Mouse (Mus musculus): ENCODE data around the gene Acsl3. TPM values are rescaled to one million over a fixed set of nuclear protein-coding genes. Genes with fewer than 3 reads are reported as not detected.
A peak's percentile ranks its signal among the peaks of the same experiment; 100 is the strongest.

The Acsl3 gene
- polyA plus RNA-seq, 1 experiment from 2014 or later: 88.6 TPM

- no peak for ATAC-seq (ENCODE audit: low FRiP score)
- WGBS: 96% methylated on average over 9 of the region's 9 CpGs
- peaks cover 6% of the 10 kb centered on the region; the same call in 1 of the 2 replicates for H3K36me3 ChIP-seq (ENCODE audit: control insufficient read depth, insufficient read depth, low read length)
These were observed 8.4 kb downstream of the Acsl3 start for GRCm38 (mm10) chr1:78665954-78666499.

GRCm38 (mm10) chr1:78666585-78666984, 9.0 kb downstream of the Acsl3 start:
- DNase-seq (ENCODE audit: low spot score) (no peak), ATAC-seq (ENCODE audit: low FRiP score) (no peak)
- Histone ChIP-seq H3K36me3 (ENCODE audit: control insufficient read depth, insufficient read depth, low read length) (peaks cover 6% of the 10 kb centered on the region; the same call in 1 of the 2 replicates), H3K27me3 (ENCODE audit: control insufficient read depth, insufficient read depth, low read length) (no peaks in the 10 kb centered on the region), H3K9ac (ENCODE audit: low read depth, low read length) (no peak overlapping the region), H3K27ac (ENCODE audit: low read depth, low read length) (no peak overlapping the region), H3K4me3 (ENCODE audit: low read depth, low read length) (no peak overlapping the region), H3K4me1 (replicated peaks; ENCODE audit: control insufficient read depth, insufficient read depth, low read length) (no peaks in the 10 kb centered on the region), H3K9me3 (ENCODE audit: control insufficient read depth, low read length) (no peaks in the 10 kb centered on the region), H3K4me2 (replicated peaks; ENCODE audit: low read depth, low read length) (no peak overlapping the region)
- 98% methylated on average over 1 of the region's 1 CpGs for WGBS

More at GRCm38 (mm10) chr1:78665954-78666499, 8.4 kb downstream of the Acsl3 start:
- Histone ChIP-seq H3K9ac (ENCODE audit: low read depth, low read length) (no peak overlapping the region), H3K27me3 (ENCODE audit: control insufficient read depth, insufficient read depth, low read length) (no peaks in the 10 kb centered on the region), H3K9me3 (ENCODE audit: control insufficient read depth, low read length) (no peaks in the 10 kb centered on the region), H3K4me3 (ENCODE audit: low read depth, low read length) (no peak overlapping the region), H3K4me2 (replicated peaks; ENCODE audit: low read depth, low read length) (no peak overlapping the region), H3K4me1 (replicated peaks; ENCODE audit: control insufficient read depth, insufficient read depth, low read length) (no peaks in the 10 kb centered on the region), H3K27ac (ENCODE audit: low read depth, low read length) (no peak overlapping the region)
- DNase-seq (ENCODE audit: low spot score): no peak

GRCm38 (mm10) chr1:78682291-78682690, 24.7 kb downstream of the Acsl3 start:
- no peak for DNase-seq (ENCODE audit: low spot score)
- Histone ChIP-seq H3K27ac (ENCODE audit: low read depth, low read length) (no peak overlapping the region), H3K9ac (ENCODE audit: low read depth, low read length) (no peak overlapping the region), H3K4me2 (replicated peaks; ENCODE audit: low read depth, low read length) (no peak overlapping the region), H3K4me1 (replicated peaks; ENCODE audit: control insufficient read depth, insufficient read depth, low read length) (no peaks in the 10 kb centered on the region), H3K9me3 (ENCODE audit: control insufficient read depth, low read length) (no peaks in the 10 kb centered on the region), H3K36me3 (ENCODE audit: control insufficient read depth, insufficient read depth, low read length) (no peaks in the 10 kb centered on the region), H3K27me3 (ENCODE audit: control insufficient read depth, insufficient read depth, low read length) (no peaks in the 10 kb centered on the region), H3K4me3 (ENCODE audit: low read depth, low read length) (no peak overlapping the region)
- no peak for ATAC-seq (ENCODE audit: low FRiP score)
- 92% methylated on average over 3 of the region's 3 CpGs for WGBS

- Histone ChIP-seq H3K27me3 (ENCODE audit: control insufficient read depth, insufficient read depth, low read length) (no peaks in the 10 kb centered on the region), H3K36me3 (ENCODE audit: control insufficient read depth, insufficient read depth, low read length) (no peaks in the 10 kb centered on the region), H3K9ac (ENCODE audit: low read depth, low read length) (no peak overlapping the region), H3K4me2 (replicated peaks; ENCODE audit: low read depth, low read length) (no peak overlapping the region), H3K4me1 (replicated peaks; ENCODE audit: control insufficient read depth, insufficient read depth, low read length) (no peaks in the 10 kb centered on the region), H3K4me3 (ENCODE audit: low read depth, low read length) (no peak overlapping the region), H3K27ac (ENCODE audit: low read depth, low read length) (no peak overlapping the region), H3K9me3 (ENCODE audit: control insufficient read depth, low read length) (no peaks in the 10 kb centered on the region)
- DNase-seq (ENCODE audit: low spot score): no peak
- ATAC-seq (ENCODE audit: low FRiP score): no peak
- 89% methylated on average over 8 of the region's 8 CpGs for WGBS
These were observed 26.5 kb downstream of the Acsl3 start for GRCm38 (mm10) chr1:78684128-78684527.

GRCm38 (mm10) chr1:78686872-78687271, 29.2 kb downstream of the Acsl3 start:
- Histone ChIP-seq H3K4me2 (replicated peaks; ENCODE audit: low read depth, low read length) (no peak overlapping the region), H3K36me3 (ENCODE audit: control insufficient read depth, insufficient read depth, low read length) (no peaks in the 10 kb centered on the region), H3K4me3 (ENCODE audit: low read depth, low read length) (no peak overlapping the region), H3K27ac (ENCODE audit: low read depth, low read length) (no peak overlapping the region), H3K9me3 (ENCODE audit: control insufficient read depth, low read length) (no peaks in the 10 kb centered on the region), H3K9ac (ENCODE audit: low read depth, low read length) (no peak overlapping the region), H3K4me1 (replicated peaks; ENCODE audit: control insufficient read depth, insufficient read depth, low read length) (no peaks in the 10 kb centered on the region), H3K27me3 (ENCODE audit: control insufficient read depth, insufficient read depth, low read length) (no peaks in the 10 kb centered on the region)
- 0 out of 2 replicates have a peak, but pooled peaks have one; percentile 25 for ATAC-seq (ENCODE audit: low FRiP score)
- peak; percentile 17 for DNase-seq (ENCODE audit: low spot score)

- no peak for ATAC-seq (ENCODE audit: low FRiP score)
- no peak for DNase-seq (ENCODE audit: low spot score)
- WGBS: 92% methylated on average over 7 of the region's 7 CpGs
These were observed 30.5 kb downstream of the Acsl3 start for GRCm38 (mm10) chr1:78688149-78688548.

GRCm38 (mm10) chr1:78694503-78695258, 37.1 kb downstream of the Acsl3 start:
- Histone ChIP-seq H3K4me2 (replicated peaks; ENCODE audit: low read depth, low read length) (no peak overlapping the region), H3K27ac (ENCODE audit: low read depth, low read length) (no peak overlapping the region), H3K4me1 (replicated peaks; ENCODE audit: control insufficient read depth, insufficient read depth, low read length) (no peaks in the 10 kb centered on the region), H3K36me3 (ENCODE audit: control insufficient read depth, insufficient read depth, low read length) (0 out of 2 replicates have a peak, but pooled peaks cover 5% of the 10 kb centered on the region), H3K27me3 (ENCODE audit: control insufficient read depth, insufficient read depth, low read length) (no peaks in the 10 kb centered on the region), H3K9ac (ENCODE audit: low read depth, low read length) (no peak overlapping the region), H3K4me3 (ENCODE audit: low read depth, low read length) (no peak overlapping the region), H3K9me3 (ENCODE audit: control insufficient read depth, low read length) (no peaks in the 10 kb centered on the region)
- no peak for DNase-seq (ENCODE audit: low spot score)
- WGBS: 93% methylated on average over 9 of the region's 9 CpGs
- no peak for ATAC-seq (ENCODE audit: low FRiP score)

More at GRCm38 (mm10) chr1:78688149-78688548, 30.5 kb downstream of the Acsl3 start:
- no peaks in the 10 kb centered on the region for H3K27me3 ChIP-seq (ENCODE audit: control insufficient read depth, insufficient read depth, low read length)
- H3K4me2 ChIP-seq (replicated peaks; ENCODE audit: low read depth, low read length): no peak overlapping the region
- no peak overlapping the region for H3K27ac ChIP-seq (ENCODE audit: low read depth, low read length)
- no peak overlapping the region for H3K4me3 ChIP-seq (ENCODE audit: low read depth, low read length)
- H3K9me3 ChIP-seq (ENCODE audit: control insufficient read depth, low read length): no peaks in the 10 kb centered on the region
- no peaks in the 10 kb centered on the region for H3K36me3 ChIP-seq (ENCODE audit: control insufficient read depth, insufficient read depth, low read length)
- no peak overlapping the region for H3K9ac ChIP-seq (ENCODE audit: low read depth, low read length)
- no peaks in the 10 kb centered on the region for H3K4me1 ChIP-seq (replicated peaks; ENCODE audit: control insufficient read depth, insufficient read depth, low read length)

- ATAC-seq (ENCODE audit: low FRiP score): no peak
- H3K9ac ChIP-seq (ENCODE audit: low read depth, low read length): no peak overlapping the region
- 95% methylated on average over 2 of the region's 2 CpGs for WGBS
These were observed 38.7 kb downstream of the Acsl3 start for GRCm38 (mm10) chr1:78696305-78696704.

GRCm38 (mm10) chr1:78696903-78697302, 39.3 kb downstream of the Acsl3 start:
- Histone ChIP-seq H3K27me3 (ENCODE audit: control insufficient read depth, insufficient read depth, low read length) (no peaks in the 10 kb centered on the region), H3K4me2 (replicated peaks; ENCODE audit: low read depth, low read length) (no peak overlapping the region), H3K4me1 (replicated peaks; ENCODE audit: control insufficient read depth, insufficient read depth, low read length) (no peaks in the 10 kb centered on the region), H3K9me3 (ENCODE audit: control insufficient read depth, low read length) (no peaks in the 10 kb centered on the region), H3K9ac (ENCODE audit: low read depth, low read length) (no peak overlapping the region), H3K36me3 (ENCODE audit: control insufficient read depth, insufficient read depth, low read length) (0 out of 2 replicates have a peak, but pooled peaks cover 5% of the 10 kb centered on the region), H3K4me3 (ENCODE audit: low read depth, low read length) (no peak overlapping the region), H3K27ac (ENCODE audit: low read depth, low read length) (no peak overlapping the region)
- DNase-seq (ENCODE audit: low spot score) (no peak), ATAC-seq (ENCODE audit: low FRiP score) (no peak)
- 92% methylated on average over 5 of the region's 5 CpGs for WGBS

More at GRCm38 (mm10) chr1:78696305-78696704, 38.7 kb downstream of the Acsl3 start:
- no peaks in the 10 kb centered on the region for H3K27me3 ChIP-seq (ENCODE audit: control insufficient read depth, insufficient read depth, low read length)
- H3K4me2 ChIP-seq (replicated peaks; ENCODE audit: low read depth, low read length): no peak overlapping the region
- DNase-seq (ENCODE audit: low spot score): no peak
- H3K36me3 ChIP-seq (ENCODE audit: control insufficient read depth, insufficient read depth, low read length): 0 out of 2 replicates have a peak, but pooled peaks cover 5% of the 10 kb centered on the region
- H3K9me3 ChIP-seq (ENCODE audit: control insufficient read depth, low read length): no peaks in the 10 kb centered on the region
- no peak overlapping the region for H3K4me3 ChIP-seq (ENCODE audit: low read depth, low read length)
- H3K4me1 ChIP-seq (replicated peaks; ENCODE audit: control insufficient read depth, insufficient read depth, low read length): no peaks in the 10 kb centered on the region
- no peak overlapping the region for H3K27ac ChIP-seq (ENCODE audit: low read depth, low read length)
